Mouse (Mus musculus) brain, embryonic 14.5 days (tissue): ENCODE data around the gene Sowahd. TPM values are rescaled to one million over a fixed set of nuclear protein-coding genes. Genes with fewer than 3 reads are reported as not detected.

ENCODE experiments used
- DNase-seq: peaks from one replicate; pipeline ENCODE4 v3.0.0-alpha.2; 2011; ENCODE audit warnings: low read depth
- CTCF ChIP-seq: fragments of 200-500 bp; IDR thresholded peaks from 2 replicates; pipeline ENCODE4 v1.5.1; 2012; ENCODE audit warnings: inconsistent platforms, mild to moderate bottlenecking, moderate library complexity, borderline replicate concordance; ENCODE audit not compliant: insufficient read depth, insufficient read length; ENCODE audit errors: extremely low read depth
- POLR2A ChIP-seq: fragments of 200-500 bp; IDR thresholded peaks from 2 replicates; pipeline ENCODE4 v1.6.1; 2012; ENCODE audit warnings: mild to moderate bottlenecking, inconsistent platforms, borderline replicate concordance; ENCODE audit not compliant: poor library complexity, insufficient read depth, insufficient read length, severe bottlenecking; ENCODE audit errors: extremely low read depth
- polyA plus RNA-seq: library from polyadenylated mRNA; depleted of rRNA; stranded (reverse); fragments of >200 nt; gene quantifications from 2 replicates; pipeline ENCODE4 v1.2.3, GENCODE M21; 2012; rRNA removed

Gene Sowahd
- polyA plus RNA-seq, 1 experiment = not detected

DNA sequence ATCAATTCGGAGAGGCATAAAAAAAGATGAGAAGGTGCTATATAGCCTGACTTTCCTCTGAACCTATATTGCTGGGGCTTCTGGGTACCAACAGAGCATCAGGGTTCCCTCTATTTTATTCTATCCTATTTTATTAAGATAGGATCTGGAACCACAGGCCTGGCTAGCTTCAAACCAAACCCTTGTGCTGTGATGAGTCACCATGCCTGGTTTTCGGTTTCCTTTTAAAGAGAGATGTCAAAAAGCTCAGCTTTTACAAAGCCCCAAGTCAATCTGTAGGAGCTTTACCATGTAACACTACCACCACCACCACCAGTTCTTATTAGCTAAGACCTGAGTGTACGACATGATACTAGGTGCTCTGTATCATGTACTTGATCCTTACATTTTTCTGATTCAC lies 50.0 kb downstream of the Sowahd start:
- no peak for DNase-seq
- no peak for TF ChIP-seq CTCF
- TF ChIP-seq POLR2A = no peak

Other genes starting within 250 kb of the Sowahd start
- gene Ube2a, start 174.9 kb upstream of the Sowahd start, polyA plus RNA-seq = 41.7 and 43.8 TPM in 2 replicates
- gene C330007P06Rik, start 174.7 kb upstream of the Sowahd start, polyA plus RNA-seq = 11.5 and 14.7 TPM in 2 replicates
- 9.4 and 15.1 TPM in 2 replicates for gene Nkrf, start 145.9 kb upstream of the Sowahd start, polyA plus RNA-seq
- 54.2 and 61.6 TPM in 2 replicates for gene Sept6, start 57.1 kb upstream of the Sowahd start, polyA plus RNA-seq
- gene Rpl39, start 36.6 kb downstream of the Sowahd start, polyA plus RNA-seq = 425 and 492 TPM in 2 replicates
- gene Upf3b, start 61.5 kb downstream of the Sowahd start, polyA plus RNA-seq = 31.2 and 37.8 TPM in 2 replicates
- 6.8 and 14.4 TPM in 2 replicates for gene Nkap, start 78.0 kb downstream of the Sowahd start, polyA plus RNA-seq
- 0.14 and 0.46 TPM in 2 replicates for gene Akap14, start 120.0 kb downstream of the Sowahd start, polyA plus RNA-seq
- gene Ndufa1, start 142.3 kb downstream of the Sowahd start, polyA plus RNA-seq = 363 and 455 TPM in 2 replicates
- 8.3 and 10.6 TPM in 2 replicates for gene Rnf113a1, start 142.4 kb downstream of the Sowahd start, polyA plus RNA-seq
- gene Gm9, start 162.2 kb downstream of the Sowahd start, polyA plus RNA-seq = not detected in 2 replicates
- gene Rhox1, start 173.4 kb downstream of the Sowahd start, polyA plus RNA-seq = not detected in 2 replicates
- gene Rhox2a, start 196.1 kb downstream of the Sowahd start, polyA plus RNA-seq = not detected in 2 replicates
- not detected in 2 replicates for gene Rhox3a, start 201.1 kb downstream of the Sowahd start, polyA plus RNA-seq
- not detected in 2 replicates for gene Rhox4a, start 216.5 kb downstream of the Sowahd start, polyA plus RNA-seq